Mouse (Mus musculus) MEL (cell line): ENCODE data around the gene Ttc9b. TPM values are rescaled to one million over a fixed set of nuclear protein-coding genes. Genes with fewer than 3 reads are reported as not detected.
A peak's percentile ranks its signal among the peaks of the same experiment; 100 is the strongest.

ENCODE experiments used
- DNase-seq: peaks from one replicate; pipeline ENCODE4 v3.0.0; 2011; ENCODE audit warnings: low read depth, low spot score
- H3K27ac ChIP-seq: 2 replicates; pipeline ENCODE4 v1.5.1; 2012; ENCODE audit warnings: low read depth, mild to moderate bottlenecking, control low read depth, low read length, moderate library complexity; ENCODE audit not compliant: control insufficient read depth
- H3K27me3 ChIP-seq, 2 experiments: fragments of 150-350 bp in 1 of 2; sonication (generic) in 1 of 2; 2 replicates each; pipeline ENCODE4 v1.6.1; 2012; ENCODE audit warnings: low read length in 2 of 2, mild to moderate bottlenecking in 2 of 2, improper control_type of control experiment in 1 of 2, moderate library complexity in 1 of 2; ENCODE audit not compliant: insufficient read depth in 2 of 2, control insufficient read depth in 1 of 2
- H3K36me3 ChIP-seq, 2 experiments: 2 replicates each; pipeline ENCODE4 v1.6.1; 2012 to 2014; ENCODE audit warnings: low read length in 2 of 2, improper control_type of control experiment in 1 of 2, inconsistent platforms in 1 of 2, mild to moderate bottlenecking in 1 of 2; ENCODE audit not compliant: insufficient read depth in 2 of 2, control insufficient read depth in 1 of 2
- H3K4me1 ChIP-seq, 2 experiments: fragments of 150-350 bp in 1 of 2; sonication (generic) in 1 of 2; 2 replicates each; pipeline ENCODE4 v1.6.1; 2012; ENCODE audit warnings: low read length in 2 of 2, improper control_type of control experiment in 1 of 2, mild to moderate bottlenecking in 1 of 2; ENCODE audit not compliant: insufficient read depth in 2 of 2, control insufficient read depth in 1 of 2
- H3K4me3 ChIP-seq, 2 experiments: fragments of 150-350 bp in 1 of 2; sonication (generic) in 1 of 2; 2 replicates each; pipeline ENCODE4 v1.5.1; 2012; ENCODE audit warnings: low read depth in 2 of 2, low read length in 2 of 2, mild to moderate bottlenecking in 2 of 2, moderate library complexity in 2 of 2, control low read depth in 1 of 2, improper control_type of control experiment in 1 of 2; ENCODE audit not compliant: control insufficient read depth in 1 of 2, insufficient read depth in 1 of 2
- H3K79me2 ChIP-seq: 2 replicates; pipeline ENCODE4 v1.6.1; 2012; ENCODE audit warnings: mild to moderate bottlenecking, low read length, moderate library complexity; ENCODE audit not compliant: control insufficient read depth, poor library complexity, insufficient read depth
- H3K9ac ChIP-seq: 2 replicates; pipeline ENCODE4 v1.6.1; 2012; ENCODE audit warnings: low read depth, mild to moderate bottlenecking, control low read depth, low read length, moderate library complexity; ENCODE audit not compliant: control insufficient read depth, poor library complexity, severe bottlenecking
- H3K9me3 ChIP-seq: fragments of 150-350 bp; sonication (generic); replicated peaks from 2 replicates; pipeline ENCODE4 v1.6.1; 2012; ENCODE audit warnings: mild to moderate bottlenecking, low read length, improper control_type of control experiment, moderate library complexity; ENCODE audit not compliant: insufficient read depth
- ETS1 ChIP-seq: IDR thresholded peaks from 2 replicates; pipeline ENCODE4 v1.6.1; 2012; ENCODE audit warnings: low read depth, mild to moderate bottlenecking, inconsistent platforms, low read length, improper control_type of control experiment, moderate library complexity
- GABPA ChIP-seq: IDR thresholded peaks from 2 replicates; pipeline ENCODE4 v1.6.1; 2012; ENCODE audit warnings: low read depth, mild to moderate bottlenecking, inconsistent platforms, low read length, improper control_type of control experiment, moderate library complexity
- HCFC1 ChIP-seq: IDR thresholded peaks from 2 replicates; pipeline ENCODE4 v1.6.1; 2012; ENCODE audit warnings: low read depth, mild to moderate bottlenecking, inconsistent platforms, low read length, improper control_type of control experiment, moderate library complexity
- JUND ChIP-seq: IDR thresholded peaks from 2 replicates; pipeline ENCODE4 v1.6.1; 2011; ENCODE audit warnings: low read depth, mild to moderate bottlenecking, improper control_type of control experiment, low read length
- MAZ ChIP-seq: IDR thresholded peaks from 2 replicates; pipeline ENCODE4 v1.6.1; 2012; ENCODE audit warnings: low read depth, mild to moderate bottlenecking, inconsistent platforms, low read length, improper control_type of control experiment
- MYC ChIP-seq: IDR thresholded peaks from 2 replicates; pipeline ENCODE4 v1.6.1; 2011; ENCODE audit warnings: low read depth, mild to moderate bottlenecking, low read length, improper control_type of control experiment, moderate library complexity
- NELFE ChIP-seq: IDR thresholded peaks from 2 replicates; pipeline ENCODE4 v1.6.1; 2011; ENCODE audit warnings: low read depth, low read length, improper control_type of control experiment
- NRF1 ChIP-seq: IDR thresholded peaks from 2 replicates; pipeline ENCODE4 v1.6.1; 2014; ENCODE audit warnings: low read depth, mild to moderate bottlenecking, inconsistent platforms, low read length, improper control_type of control experiment, moderate library complexity; ENCODE audit not compliant: poor library complexity, insufficient read depth, severe bottlenecking
- POLR2A ChIP-seq, 2 experiments: IDR thresholded peaks; 2 replicates each; pipeline ENCODE4 v1.6.1; 2011 to 2012; ENCODE audit warnings: low read length in 2 of 2, mild to moderate bottlenecking in 2 of 2, control low read depth in 1 of 2, improper control_type of control experiment in 1 of 2, low read depth in 1 of 2, moderate library complexity in 1 of 2; ENCODE audit not compliant: control insufficient read depth in 1 of 2, insufficient read depth in 1 of 2, poor library complexity in 1 of 2
- RAD21 ChIP-seq: IDR thresholded peaks from 2 replicates; pipeline ENCODE4 v1.6.1; 2011; ENCODE audit warnings: mild to moderate bottlenecking, low read depth, low read length, improper control_type of control experiment
- RCOR1 ChIP-seq: IDR thresholded peaks from 2 replicates; pipeline ENCODE4 v1.6.1; 2012; ENCODE audit warnings: low read depth, mild to moderate bottlenecking, inconsistent platforms, low read length, improper control_type of control experiment
- SIN3A ChIP-seq: IDR thresholded peaks from 2 replicates; pipeline ENCODE4 v1.6.1; 2012; ENCODE audit warnings: low read length, improper control_type of control experiment, inconsistent platforms
- TBP ChIP-seq: IDR thresholded peaks from 2 replicates; pipeline ENCODE4 v1.8.0; 2011; ENCODE audit warnings: low read depth, low read length, improper control_type of control experiment
- TCF12 ChIP-seq: IDR thresholded peaks from 2 replicates; pipeline ENCODE4 v1.6.1; 2014; ENCODE audit warnings: low read depth, mild to moderate bottlenecking, inconsistent platforms, low read length, improper control_type of control experiment, moderate library complexity
- USF2 ChIP-seq, 2 experiments: IDR thresholded peaks; 2 replicates each; pipeline ENCODE4 v1.6.1; 2011 to 2012; ENCODE audit warnings: improper control_type of control experiment in 2 of 2, low read length in 2 of 2, borderline replicate concordance in 1 of 2, inconsistent platforms in 1 of 2, low read depth in 1 of 2, mild to moderate bottlenecking in 1 of 2; ENCODE audit not compliant: insufficient read depth in 1 of 2
- ZMIZ1 ChIP-seq: IDR thresholded peaks from 2 replicates; pipeline ENCODE4 v1.6.1; 2012; ENCODE audit warnings: low read depth, mild to moderate bottlenecking, inconsistent platforms, low read length, improper control_type of control experiment, moderate library complexity
- polyA plus RNA-seq, 2 experiments: library from polyadenylated mRNA; stranded (reverse) in 1 of 2; unstranded in 1 of 2; fragments of >175 nt in 1 of 2; fragments of >200 nt in 1 of 2; gene quantifications; 2 replicates each; pipeline versions ENCODE4 v1.2.1 to v1.2.4; 2012; ENCODE audit warnings: low replicate concordance in 2 of 2, low read depth in 1 of 2; ENCODE audit not compliant: insufficient read length in 2 of 2, insufficient read depth in 1 of 2, missing spikeins in 1 of 2
- total RNA-seq: library from RNA; depleted of rRNA; stranded (reverse); fragments of 300-350 nt; gene quantifications from 2 replicates; pipeline ENCODE4 v1.2.3, GENCODE M21; 2012

Gene Ttc9b
- total and polyA plus RNA-seq, 3 experiments: 0.19 TPM; not detected in 1

GRCm38 (mm10) chr7:27674522-27675221 is 21.0 kb downstream of the Ttc9b start, which contains the start of gene Map3k10 (continued):
- peak; percentile 80 for TF ChIP-seq MYC
- no peak for TF ChIP-seq USF2 (IDR thresholded peaks at IDR 0.05; ENCODE audit: borderline replicate concordance in 1 of 2, insufficient read depth in 1 of 2, low read depth in 1 of 2, low read length in 2 of 2)
- TF ChIP-seq ZMIZ1: 0 out of 2 replicates have a peak, but pooled peaks have one; percentile 44
- TF ChIP-seq GABPA: no peak
- peak; percentile 49; the same call in 1 of the 2 replicates for TF ChIP-seq TBP
- TF ChIP-seq TCF12: no peak; the same call in 1 of the 2 replicates
- TF ChIP-seq NRF1: peak; percentile 4; the same call in 1 of the 2 replicates
- TF ChIP-seq NELFE: peak; percentile 56
- no peak for TF ChIP-seq JUND
- no peak for TF ChIP-seq ETS1
- TF ChIP-seq RCOR1: no peak

- Histone ChIP-seq H3K9me3 (no peaks in the 10 kb centered on the region), H3K4me1 (peaks cover 2 to 21% of the 10 kb centered on the region in 2 experiments; a peak in 3 of 4 replicates), H3K27ac (peak overlapping the region; percentile 100), H3K36me3 (peaks cover 0 to 13% of the 10 kb centered on the region in 2 experiments; a peak in 2 of 4 replicates)
- DNase-seq: peak; percentile 79
- TF ChIP-seq RAD21 (no peak), SIN3A (0 out of 2 replicates have a peak, but pooled peaks have one; percentile 8), NRF1 (peak; percentile 72), MAZ (no peak), HCFC1 (no peak), NELFE (peak; percentile 31; the same call in 1 of the 2 replicates), JUND (no peak), POLR2A (IDR thresholded peaks at IDR 0.05; ENCODE audit: control insufficient read depth in 1 of 2, insufficient read depth in 1 of 2, low read depth in 1 of 2, low read length in 2 of 2, poor library complexity in 1 of 2) (no peak; a peak in 1 of 4 replicates)
- TF ChIP-seq, all 39 proteins: peak for 3
- no peaks in the 10 kb centered on the region for H3K27me3 ChIP-seq
- H3K9ac ChIP-seq: peak overlapping the region; percentile 99
- peaks cover 10% of the 10 kb centered on the region for H3K79me2 ChIP-seq
- peak overlapping the region; percentile 71 to 99 for H3K4me3 ChIP-seq
These were observed 21.5 kb downstream of the Ttc9b start for GRCm38 (mm10) chr7:27675222-27675612.
